Mouse (Mus musculus) right cerebral cortex, postnatal 4 days (tissue): ENCODE data around the gene Ctps2.

Experiments
- DNase-seq: peaks from one replicate; pipeline ENCODE4 v3.0.0-alpha.2; 2022

Gene Ctps2

GRCm38 (mm10) chrX:162986876-162987495, 85.9 kb downstream of the Ctps2 start:
- DNase-seq = no peak

DNA sequence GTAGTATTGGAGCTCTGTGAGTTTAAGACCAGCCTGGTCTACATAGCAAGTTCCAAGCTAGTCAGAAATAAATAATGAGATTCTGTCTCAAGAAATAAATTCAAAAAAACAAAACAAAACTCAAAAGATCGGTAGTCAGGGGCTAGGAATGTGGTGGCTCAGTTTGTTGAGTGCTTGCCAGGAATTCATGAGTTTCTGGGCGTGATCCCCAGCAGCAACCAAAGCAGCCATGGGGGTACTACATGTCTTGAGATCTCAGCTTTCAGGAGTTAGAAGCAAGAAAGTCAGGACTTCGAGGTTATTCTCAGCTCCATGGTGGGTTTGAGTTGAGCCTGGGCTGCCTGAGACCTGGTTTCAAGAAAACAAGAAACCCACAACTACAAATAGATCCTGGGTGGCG, 90.4 kb downstream of the Ctps2 start:
- no peak for DNase-seq

GRCm38 (mm10) chrX:162992121-162992520, 91.1 kb downstream of the Ctps2 start:
- no peak for DNase-seq

DNA sequence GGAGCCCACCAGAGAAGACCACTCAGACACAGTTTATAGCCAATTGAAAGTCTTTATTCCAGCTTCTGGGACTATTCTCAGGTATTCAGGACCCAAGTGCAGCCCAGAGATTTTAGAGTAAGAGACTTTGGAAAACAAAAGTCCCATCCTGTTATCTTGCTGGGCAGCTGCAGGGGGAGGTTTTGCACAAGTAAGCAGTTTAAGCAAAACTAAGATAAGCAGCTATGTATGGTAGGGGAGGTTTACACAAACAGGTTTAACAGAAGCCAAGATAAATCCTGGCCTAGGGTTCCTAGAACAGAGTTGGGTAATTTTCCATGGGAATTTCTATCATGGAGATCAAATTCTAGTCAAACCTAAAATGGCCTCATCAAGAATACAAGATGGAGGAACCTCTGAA, 126.8 kb downstream of the Ctps2 start:
- DNase-seq = no peak

DNA sequence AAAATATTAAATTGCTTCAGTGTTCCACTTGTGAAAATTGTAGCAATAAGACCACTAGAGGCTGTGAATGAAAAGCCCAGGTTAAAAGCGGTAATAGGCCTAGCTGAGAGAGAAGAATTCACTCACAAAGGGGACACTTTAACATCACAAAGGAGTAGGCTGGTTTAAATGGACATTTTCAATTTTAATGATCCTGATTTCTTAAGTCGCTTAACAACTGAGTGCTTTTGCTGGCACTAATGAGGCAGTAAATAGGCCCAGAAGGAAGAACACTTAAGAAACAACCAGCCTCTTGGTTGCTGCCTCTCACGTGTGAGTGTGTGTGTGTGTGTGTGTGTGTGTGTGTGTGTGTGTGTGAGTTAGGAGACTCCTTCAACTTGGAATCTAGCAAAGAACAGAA, 137.7 kb downstream of the Ctps2 start:
- DNase-seq = no peak

GRCm38 (mm10) chrX:163042771-163043170, 141.7 kb downstream of the Ctps2 start:
- DNase-seq = no peak

DNA sequence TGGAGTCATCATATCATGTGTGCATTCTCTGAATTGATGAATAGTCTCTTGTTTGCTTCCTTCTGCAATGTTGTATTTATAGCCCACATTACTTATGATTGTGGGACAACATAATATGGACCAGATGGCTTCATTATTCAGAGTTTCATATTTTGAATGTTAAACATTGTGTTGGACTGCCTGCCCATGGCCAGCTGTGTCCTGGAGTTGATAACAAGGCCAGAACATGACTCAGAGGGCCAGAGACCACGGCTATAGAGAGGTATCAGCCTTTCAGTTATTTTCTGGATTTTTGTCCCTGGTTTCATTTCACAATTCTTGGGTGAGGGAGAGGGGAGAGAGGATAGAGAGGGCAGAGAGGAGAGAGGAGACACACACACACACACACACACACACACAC, 162.9 kb downstream of the Ctps2 start:
- no peak for DNase-seq
